Mouse (Mus musculus) intestine, embryonic 15.5 days (tissue): ENCODE results near the gene Kctd2. TPM values are rescaled to one million over a fixed set of nuclear protein-coding genes. Genes with fewer than 3 reads are reported as not detected.
"Not testable (repeated sequence)": the region's sequence is repeated elsewhere in the genome, so short reads cannot be mapped to it uniquely, and the experiment has no call there.

Source experiments
- ATAC-seq: fragments of 200-750 bp; cut with Nextera tagmentation; 2 replicates; pipeline ENCODE4 v1.8.0; 2017; ENCODE audit warnings: moderate TSS enrichment, moderate library complexity
- H3K27ac ChIP-seq: fragments of 300-500 bp; sonication (generic); 2 replicates; pipeline ENCODE4 v1.5.1; 2015; ENCODE audit warnings: mild to moderate bottlenecking, inconsistent platforms
- H3K27me3 ChIP-seq: fragments of 300-500 bp; sonication (generic); replicated peaks from 2 replicates; pipeline ENCODE4 v1.6.1; 2015; ENCODE audit warnings: inconsistent platforms
- H3K36me3 ChIP-seq: fragments of 300-500 bp; sonication (generic); 2 replicates; pipeline ENCODE4 v1.6.1; 2015; ENCODE audit warnings: inconsistent platforms
- H3K4me1 ChIP-seq: fragments of 300-500 bp; sonication (generic); replicated peaks from 2 replicates; pipeline ENCODE4 v1.6.1; 2015; ENCODE audit warnings: inconsistent platforms
- H3K4me2 ChIP-seq: fragments of 300-500 bp; sonication (generic); replicated peaks from 2 replicates; pipeline ENCODE4 v1.6.1; 2015; ENCODE audit warnings: mild to moderate bottlenecking, inconsistent platforms
- H3K4me3 ChIP-seq: fragments of 300-500 bp; sonication (generic); replicated peaks from 2 replicates; pipeline ENCODE4 v1.5.1; 2015; ENCODE audit warnings: inconsistent platforms
- H3K9ac ChIP-seq: fragments of 300-500 bp; sonication (generic); 2 replicates; pipeline ENCODE4 v1.6.1; 2015; ENCODE audit warnings: inconsistent platforms
- H3K9me3 ChIP-seq: fragments of 300-500 bp; sonication (generic); 2 replicates; pipeline ENCODE4 v1.6.1; 2016; ENCODE audit warnings: inconsistent platforms
- WGBS: fragments of 180-500 bp; shearing (Covaris S2); methylation state at CpG from one replicate; pipeline ENCODE4 v1.1.7; 2015; 5-methylcytosine and 5-hydroxymethylcytosine counted together
- polyA plus RNA-seq: library from polyadenylated mRNA; unstranded; fragments of >200 nt; fragmentation: Nextera tagmentation; extraction: Ambion mirVana; gene quantifications from 2 replicates; pipeline ENCODE4 v1.2.1, GENCODE M21; 2015

Gene Kctd2
- polyA plus RNA-seq, 1 experiment from 2014 or later = 12.1 TPM

DNA sequence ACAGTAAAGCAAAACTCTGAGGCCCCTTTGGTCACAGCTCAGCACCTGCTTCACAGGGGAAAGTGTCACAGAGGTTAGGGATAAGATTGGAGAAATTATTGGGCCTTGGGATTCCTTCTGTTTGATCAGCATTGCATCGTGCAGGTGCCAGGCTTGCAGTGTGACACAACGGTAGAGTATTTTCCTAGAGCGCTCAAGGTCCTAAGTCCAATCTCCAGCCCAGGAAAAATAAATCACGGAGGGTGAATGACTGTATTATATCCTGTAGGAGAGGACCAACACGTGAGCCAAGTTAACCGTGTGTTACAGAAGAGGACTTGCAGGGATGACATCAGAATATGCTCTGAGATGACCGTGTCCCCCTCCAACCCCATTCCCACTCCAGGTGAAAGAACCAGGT is 30.2 kb downstream of the Kctd2 start:
- H3K9me3 ChIP-seq = no peaks in the 10 kb centered on the region
- peak; percentile 74 for ATAC-seq
- H3K4me1 ChIP-seq = peaks cover 31% of the 10 kb centered on the region
- H3K9ac ChIP-seq = no peak overlapping the region
- no peaks in the 10 kb centered on the region for H3K27me3 ChIP-seq
- H3K4me2 ChIP-seq = no peak overlapping the region
- H3K4me3 ChIP-seq = no peak overlapping the region
- WGBS = 57% methylated on average over 7 of the region's 7 CpGs
- no peaks in the 10 kb centered on the region for H3K36me3 ChIP-seq
- peak overlapping the region; percentile 71 for H3K27ac ChIP-seq

DNA sequence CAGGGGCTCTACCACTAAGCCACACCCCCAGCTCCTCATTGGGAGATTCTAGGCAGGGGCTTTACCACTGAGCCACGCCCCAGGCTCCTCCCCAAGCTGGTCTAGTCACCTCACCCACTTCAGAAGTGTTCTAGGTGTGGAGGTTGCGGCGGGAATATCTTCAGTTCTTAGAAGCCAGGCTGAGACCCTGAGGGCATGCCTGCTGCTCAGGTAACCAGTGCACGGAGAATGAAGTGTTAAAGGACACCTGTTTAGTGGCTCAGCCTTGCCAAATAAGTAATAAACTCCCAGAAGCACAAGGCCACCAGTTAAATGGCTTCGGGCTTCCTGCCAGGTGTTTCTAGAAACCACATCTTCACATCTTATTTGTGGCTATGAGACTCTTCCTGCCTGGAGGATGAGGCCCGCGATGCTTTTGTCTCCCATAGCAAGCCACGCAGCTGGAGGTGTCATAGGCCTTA is 31.9 kb downstream of the Kctd2 start:
- ATAC-seq = no peak
- H3K4me1 ChIP-seq = peaks cover 35% of the 10 kb centered on the region
- no peak overlapping the region for H3K27ac ChIP-seq
- H3K9ac ChIP-seq = no peak overlapping the region
- H3K9me3 ChIP-seq = no peaks in the 10 kb centered on the region
- no peak overlapping the region for H3K4me2 ChIP-seq
- no peak overlapping the region for H3K4me3 ChIP-seq
- no peaks in the 10 kb centered on the region for H3K36me3 ChIP-seq
- H3K27me3 ChIP-seq = no peaks in the 10 kb centered on the region
- WGBS = 84% methylated on average over 8 of the region's 8 CpGs

DNA sequence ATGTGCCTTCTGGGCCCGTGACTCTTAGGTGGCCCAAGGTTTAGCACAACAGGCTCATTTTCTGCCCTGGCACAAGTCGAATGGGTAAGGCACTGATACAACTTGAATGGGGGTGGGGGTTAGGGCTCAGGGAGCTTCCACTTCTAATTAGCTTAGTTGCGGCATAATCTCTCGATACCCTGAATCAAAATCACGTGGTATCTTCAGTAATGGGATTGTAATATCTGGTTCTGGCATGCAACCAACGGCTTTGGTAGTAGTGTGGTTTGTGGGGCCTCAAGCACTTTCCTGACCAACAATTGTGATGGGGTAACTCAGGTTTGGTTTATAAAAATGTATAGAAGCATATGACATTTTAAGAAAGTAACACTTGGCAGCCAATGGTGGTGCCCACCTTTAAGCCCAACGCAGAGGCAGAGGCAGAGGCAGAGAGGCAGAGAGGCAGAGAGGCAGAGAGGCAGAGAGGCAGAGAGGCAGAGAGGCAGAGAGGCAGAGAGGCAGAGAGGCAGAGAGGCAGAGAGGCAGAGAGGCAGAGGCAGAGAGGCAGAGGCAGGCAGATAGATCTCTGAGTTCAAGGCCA is 32.4 kb downstream of the Kctd2 start:
- no peaks in the 10 kb centered on the region for H3K27me3 ChIP-seq
- WGBS = 80% methylated on average over 7 of the region's 7 CpGs
- H3K4me1 ChIP-seq = peaks cover 33% of the 10 kb centered on the region
- H3K4me3 ChIP-seq = no peak overlapping the region
- H3K36me3 ChIP-seq = no peaks in the 10 kb centered on the region
- no peak overlapping the region for H3K27ac ChIP-seq
- ATAC-seq = no peak
- H3K9me3 ChIP-seq = no peaks in the 10 kb centered on the region
- no peak overlapping the region for H3K4me2 ChIP-seq
- no peak overlapping the region for H3K9ac ChIP-seq

DNA sequence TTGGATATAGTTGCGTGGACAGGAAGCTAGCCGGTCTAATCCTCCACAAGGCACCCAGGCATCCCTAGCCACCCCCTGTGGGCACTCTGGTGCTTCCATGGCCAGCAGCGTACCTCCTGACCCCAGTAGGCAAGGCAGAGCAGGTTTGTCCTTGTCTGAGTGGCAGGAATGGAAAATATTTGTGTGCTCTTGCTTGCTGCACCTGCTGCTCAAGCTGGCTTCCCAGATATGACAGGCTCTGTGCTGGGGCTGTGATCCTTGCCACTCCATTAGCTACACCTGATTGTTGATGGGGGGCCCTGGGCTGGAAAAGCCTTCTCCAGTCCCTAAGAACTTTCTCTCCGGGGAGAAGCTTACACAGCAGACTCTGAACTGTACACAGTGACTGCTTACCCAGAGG is 33.4 kb downstream of the Kctd2 start:
- H3K27ac ChIP-seq = no peak overlapping the region
- 70% methylated on average over 4 of the region's 4 CpGs for WGBS
- H3K27me3 ChIP-seq = no peaks in the 10 kb centered on the region
- H3K4me3 ChIP-seq = no peak overlapping the region
- no peak for ATAC-seq
- H3K36me3 ChIP-seq = no peaks in the 10 kb centered on the region
- H3K9me3 ChIP-seq = no peaks in the 10 kb centered on the region
- H3K4me1 ChIP-seq = peaks cover 25% of the 10 kb centered on the region
- no peak overlapping the region for H3K4me2 ChIP-seq
- H3K9ac ChIP-seq = no peak overlapping the region

DNA sequence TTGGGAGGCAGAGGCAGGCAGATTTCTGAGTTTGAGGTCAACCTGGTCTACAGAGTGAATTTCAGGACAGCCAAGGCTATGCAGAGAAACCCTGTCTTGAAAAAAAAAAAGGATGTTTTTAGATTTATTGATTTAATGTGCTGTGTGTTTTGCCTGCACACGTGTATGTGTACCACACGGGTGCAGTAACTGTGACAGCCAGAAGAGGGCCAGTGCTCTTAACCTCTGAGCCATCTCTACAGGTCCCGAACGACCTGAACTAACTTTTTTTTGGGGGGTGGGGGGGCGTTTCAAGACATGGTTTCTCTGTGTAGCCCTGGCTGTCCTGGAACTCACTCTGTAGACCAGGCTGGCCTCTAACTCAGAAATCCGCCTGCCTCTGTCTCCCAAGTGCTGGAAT is 34.9 kb downstream of the Kctd2 start:
- WGBS = 86% methylated on average over 6 of the region's 6 CpGs
- not testable (repeated sequence) for H3K4me3 ChIP-seq

DNA sequence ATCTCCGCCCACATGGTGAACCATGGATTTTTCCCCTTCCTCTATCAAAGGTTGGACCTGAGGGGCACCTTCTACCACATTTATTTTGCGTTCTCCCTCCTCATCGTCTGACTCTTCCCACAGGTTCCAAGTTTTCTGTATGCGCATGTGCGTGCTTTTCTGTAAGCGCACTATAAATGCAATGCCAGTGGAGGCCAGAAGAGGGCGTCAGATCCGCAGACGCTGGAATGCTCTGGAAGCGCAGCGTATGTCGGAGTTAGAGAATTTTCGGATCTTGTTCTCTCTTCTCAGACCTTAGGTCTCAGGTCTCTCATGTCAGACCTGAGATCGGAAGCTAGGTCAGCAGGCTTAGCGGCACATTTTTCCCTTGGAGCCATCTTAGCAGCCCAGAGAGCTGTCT is 35.7 kb downstream of the Kctd2 start:
- H3K4me1 ChIP-seq = peaks cover 17% of the 10 kb centered on the region
- no peak overlapping the region for H3K4me3 ChIP-seq
- no peaks in the 10 kb centered on the region for H3K9me3 ChIP-seq
- H3K27me3 ChIP-seq = no peaks in the 10 kb centered on the region
- WGBS = 85% methylated on average over 15 of the region's 15 CpGs
- H3K9ac ChIP-seq = no peak overlapping the region
- H3K4me2 ChIP-seq = no peak overlapping the region
- ATAC-seq = no peak
- H3K36me3 ChIP-seq = no peaks in the 10 kb centered on the region
- no peak overlapping the region for H3K27ac ChIP-seq

More for the DNA sequence above, 34.9 kb downstream of the Kctd2 start:
- not testable (repeated sequence) for H3K36me3 ChIP-seq, ATAC-seq, H3K9me3 ChIP-seq, H3K27me3 ChIP-seq, H3K9ac ChIP-seq, H3K27ac ChIP-seq, H3K4me2 ChIP-seq
- peaks cover 17% of the 10 kb centered on the region for H3K4me1 ChIP-seq

DNA sequence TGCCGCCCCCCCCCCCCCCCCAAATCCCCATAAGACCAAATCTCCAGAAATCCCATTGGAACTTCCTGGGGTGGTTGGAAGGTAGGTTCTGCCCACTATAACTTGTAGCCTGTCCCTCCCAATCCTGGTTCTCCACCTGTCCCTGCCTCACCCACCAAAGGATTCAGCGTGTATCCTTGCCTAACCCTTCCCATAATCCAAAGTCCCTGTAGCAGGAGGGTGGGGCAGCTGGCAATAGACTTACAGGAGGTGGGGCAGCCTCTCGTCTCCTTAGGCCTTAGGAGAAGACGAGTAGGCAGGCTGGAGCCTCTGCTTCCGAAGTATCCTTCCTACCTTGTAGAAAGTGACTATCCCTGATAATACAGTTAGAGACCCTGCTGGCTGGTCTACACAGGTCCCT is 36.3 kb downstream of the Kctd2 start:
- ATAC-seq = peak; percentile 89
- Histone ChIP-seq H3K4me3 (no peak overlapping the region), H3K36me3 (no peaks in the 10 kb centered on the region), H3K4me2 (no peak overlapping the region), H3K27ac (0 out of 2 replicates have a peak overlapping the region, but pooled peaks have one; percentile 40), H3K9ac (no peak overlapping the region), H3K4me1 (peaks cover 17% of the 10 kb centered on the region), H3K27me3 (no peaks in the 10 kb centered on the region), H3K9me3 (no peaks in the 10 kb centered on the region)
- 69% methylated on average over 5 of the region's 5 CpGs for WGBS

DNA sequence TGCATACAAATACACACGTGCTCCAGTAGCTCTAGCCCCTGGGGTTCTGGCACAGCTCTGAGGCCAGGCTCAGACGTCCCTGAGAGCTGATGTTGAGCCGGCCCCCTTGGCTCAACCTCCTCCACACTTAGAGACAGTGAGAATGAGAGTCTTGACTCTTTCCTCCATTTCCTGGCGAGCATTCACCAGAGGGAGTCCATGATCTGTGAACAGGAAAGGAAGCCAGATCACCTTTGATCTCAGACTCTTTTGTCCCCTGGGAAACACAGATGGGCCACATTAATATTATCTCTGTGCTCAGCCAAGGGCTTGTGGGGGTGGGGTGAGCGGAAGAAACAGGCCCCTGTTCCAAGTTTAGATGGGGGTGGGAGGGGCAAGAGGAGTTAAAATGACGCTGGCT is 37.5 kb downstream of the Kctd2 start:
- no peaks in the 10 kb centered on the region for H3K27me3 ChIP-seq
- H3K4me2 ChIP-seq = no peak overlapping the region
- WGBS = 29% methylated on average over 6 of the region's 6 CpGs
- no peaks in the 10 kb centered on the region for H3K9me3 ChIP-seq
- no peaks in the 10 kb centered on the region for H3K36me3 ChIP-seq
- H3K4me1 ChIP-seq = peaks cover 20% of the 10 kb centered on the region
- no peak overlapping the region for H3K27ac ChIP-seq
- ATAC-seq = no peak
- no peak overlapping the region for H3K4me3 ChIP-seq
- H3K9ac ChIP-seq = no peak overlapping the region

DNA sequence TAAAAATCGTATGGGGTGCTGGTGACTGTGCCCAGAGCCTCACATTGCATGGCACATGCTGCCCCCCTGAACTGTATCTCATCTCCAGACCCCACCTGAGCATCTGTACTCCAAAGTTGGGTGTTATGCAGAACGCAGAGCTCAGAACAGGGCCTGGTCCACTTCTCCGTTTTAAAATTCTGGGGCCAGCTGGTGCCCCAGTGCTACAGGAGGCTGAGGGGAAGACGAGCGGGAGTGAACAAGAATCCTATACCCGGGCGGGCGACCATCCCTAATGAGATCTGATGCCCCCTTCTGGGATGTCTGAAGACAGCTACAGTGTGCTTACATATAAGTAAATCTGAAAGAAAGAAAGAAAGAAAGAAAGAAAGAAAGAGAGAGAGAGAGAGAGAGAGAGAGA is 41.0 kb downstream of the Kctd2 start:
- Histone ChIP-seq H3K27ac (no peak overlapping the region), H3K4me2 (no peak overlapping the region), H3K9me3 (no peaks in the 10 kb centered on the region), H3K27me3 (no peaks in the 10 kb centered on the region), H3K36me3 (no peaks in the 10 kb centered on the region), H3K4me3 (no peak overlapping the region), H3K9ac (no peak overlapping the region), H3K4me1 (peaks cover 26% of the 10 kb centered on the region)
- ATAC-seq = no peak
- WGBS = 32% methylated on average over 8 of the region's 8 CpGs

DNA sequence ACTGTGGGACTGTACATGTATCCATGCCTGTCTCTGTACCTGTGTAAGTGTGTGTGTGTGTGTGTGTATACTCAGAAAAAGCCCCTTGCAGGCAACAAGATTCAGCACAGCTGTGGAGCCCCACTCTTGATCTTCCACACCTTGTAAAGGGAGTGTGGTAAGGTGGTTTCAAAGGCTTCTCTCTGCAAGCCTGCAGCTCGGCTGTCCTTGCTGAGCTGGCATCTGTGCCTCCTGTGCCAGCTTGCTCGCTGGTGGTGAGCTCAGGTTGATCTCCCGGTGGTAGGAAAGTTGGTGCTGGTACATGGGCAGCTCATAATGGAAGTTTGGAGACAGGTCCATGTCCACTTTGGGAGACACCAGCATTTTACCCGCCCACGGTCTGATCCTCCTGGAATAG is 41.9 kb downstream of the Kctd2 start:
- Histone ChIP-seq H3K4me2 (no peak overlapping the region), H3K27me3 (no peaks in the 10 kb centered on the region), H3K4me1 (peaks cover 19% of the 10 kb centered on the region), H3K9ac (no peak overlapping the region), H3K4me3 (no peak overlapping the region), H3K27ac (no peak overlapping the region), H3K36me3 (no peaks in the 10 kb centered on the region), H3K9me3 (no peaks in the 10 kb centered on the region)
- WGBS = 74% methylated on average over 5 of the region's 5 CpGs
- no peak for ATAC-seq

DNA sequence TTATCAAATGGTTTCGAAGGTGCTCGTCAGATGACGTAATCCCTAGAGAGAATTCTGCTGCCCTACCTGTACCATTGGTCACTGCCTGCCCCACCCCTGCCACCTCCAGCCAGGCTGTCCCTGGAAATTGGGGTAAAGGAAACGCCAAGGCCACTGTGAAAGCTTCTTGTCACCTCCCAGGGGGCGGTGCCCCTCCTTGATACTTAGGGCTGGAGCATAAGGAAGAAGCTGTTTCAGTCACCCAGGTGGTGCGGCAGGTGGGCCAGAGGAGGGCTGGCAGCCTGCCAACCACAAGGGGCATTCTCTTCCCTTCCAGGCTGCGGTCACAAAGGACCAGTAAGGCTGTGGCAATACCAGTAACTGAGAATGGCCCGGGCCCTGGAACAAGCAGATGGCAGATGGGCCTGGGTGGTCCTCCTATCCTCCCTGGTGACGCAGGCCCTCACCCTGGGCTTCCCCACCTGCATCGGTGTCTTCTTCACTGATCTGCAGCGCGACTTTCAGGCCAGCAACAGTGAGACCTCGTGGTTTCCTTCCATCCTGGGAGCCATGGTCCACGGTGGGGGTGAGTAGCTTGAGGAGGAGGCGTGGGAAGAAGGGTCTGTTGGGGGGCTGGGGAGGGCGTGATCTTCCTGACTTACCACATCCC is 42.4 kb downstream of the Kctd2 start, which contains the start of gene Slc16a5:
TSS of gene Slc16a5 (plus strand) at position 232 of the 649 bp plus-strand sequence.
- no peaks in the 10 kb centered on the region for H3K27me3 ChIP-seq
- no peaks in the 10 kb centered on the region for H3K36me3 ChIP-seq
- peaks cover 20% of the 10 kb centered on the region for H3K4me1 ChIP-seq
- H3K4me2 ChIP-seq = peak within 1 kb of the TSS; percentile 3; the same call in 1 of the 2 replicates
- H3K4me3 ChIP-seq = no peak within 1 kb of the TSS; the same call in 1 of the 2 replicates
- no peak within 1 kb of the TSS for H3K9ac ChIP-seq
- WGBS = 71% methylated on average over 16 of the region's 16 CpGs
- ATAC-seq = peak; percentile 61
- H3K27ac ChIP-seq = peak within 1 kb of the TSS; percentile 19; the same call in 1 of the 2 replicates
- H3K9me3 ChIP-seq = no peaks in the 10 kb centered on the region

DNA sequence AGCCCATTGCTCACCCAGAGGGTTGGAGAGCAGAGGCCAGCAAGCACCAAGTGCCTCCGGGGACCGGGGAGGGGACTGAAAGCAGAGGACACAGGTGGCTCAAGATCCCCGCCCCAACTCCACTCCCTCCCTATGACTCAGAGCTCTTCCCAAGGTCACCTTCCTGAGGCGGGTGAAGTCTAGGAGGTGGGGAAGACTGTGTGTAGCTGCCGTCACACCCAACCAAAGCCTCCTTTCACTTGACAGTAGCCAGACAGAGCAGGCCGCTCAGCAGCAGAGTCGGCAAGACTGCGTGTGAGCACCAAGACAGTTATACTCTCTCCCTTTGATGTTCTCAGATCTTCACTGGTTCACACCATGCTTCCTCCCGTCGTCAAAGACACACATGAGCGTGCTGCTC is 43.5 kb downstream of the Kctd2 start:
- no peak overlapping the region for H3K4me3 ChIP-seq
- H3K27me3 ChIP-seq = no peaks in the 10 kb centered on the region
- 41% methylated on average over 11 of the region's 11 CpGs for WGBS
- peak; percentile 85 for ATAC-seq
- H3K9ac ChIP-seq = no peak overlapping the region
- peaks cover 22% of the 10 kb centered on the region; the same call in 1 of the 2 replicates for H3K4me1 ChIP-seq
- no peaks in the 10 kb centered on the region for H3K36me3 ChIP-seq
- peak overlapping the region; percentile 3; the same call in 1 of the 2 replicates for H3K4me2 ChIP-seq
- no peaks in the 10 kb centered on the region for H3K9me3 ChIP-seq
- H3K27ac ChIP-seq = no peak overlapping the region

DNA sequence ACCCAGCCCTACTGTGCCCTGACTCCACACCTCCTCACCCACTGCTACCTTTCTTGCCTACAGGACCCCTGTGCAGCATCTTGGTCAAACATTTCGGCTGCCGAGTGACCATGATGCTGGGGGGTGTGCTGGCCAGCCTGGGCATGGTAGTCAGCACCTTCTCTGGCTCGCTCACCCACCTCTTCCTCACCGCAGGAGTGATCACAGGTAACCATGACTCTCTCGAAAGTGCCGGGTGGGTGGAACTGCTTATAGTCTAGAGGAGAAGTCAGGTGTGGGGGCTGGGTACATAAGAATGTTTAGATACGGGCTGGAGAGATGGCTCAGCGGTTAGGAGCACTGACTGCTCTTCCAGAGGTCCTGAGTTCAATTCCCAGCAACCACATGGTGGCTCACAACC is 44.9 kb downstream of the Kctd2 start:
- WGBS = 83% methylated on average over 8 of the region's 8 CpGs
- H3K9ac ChIP-seq = no peak overlapping the region
- H3K4me2 ChIP-seq = no peak overlapping the region
- peaks cover 18% of the 10 kb centered on the region; the same call in 1 of the 2 replicates for H3K4me1 ChIP-seq
- H3K27me3 ChIP-seq = no peaks in the 10 kb centered on the region
- H3K4me3 ChIP-seq = no peak overlapping the region
- H3K27ac ChIP-seq = no peak overlapping the region
- H3K36me3 ChIP-seq = no peaks in the 10 kb centered on the region
- no peak for ATAC-seq
- H3K9me3 ChIP-seq = no peaks in the 10 kb centered on the region
